In the genomic region with DNA sequence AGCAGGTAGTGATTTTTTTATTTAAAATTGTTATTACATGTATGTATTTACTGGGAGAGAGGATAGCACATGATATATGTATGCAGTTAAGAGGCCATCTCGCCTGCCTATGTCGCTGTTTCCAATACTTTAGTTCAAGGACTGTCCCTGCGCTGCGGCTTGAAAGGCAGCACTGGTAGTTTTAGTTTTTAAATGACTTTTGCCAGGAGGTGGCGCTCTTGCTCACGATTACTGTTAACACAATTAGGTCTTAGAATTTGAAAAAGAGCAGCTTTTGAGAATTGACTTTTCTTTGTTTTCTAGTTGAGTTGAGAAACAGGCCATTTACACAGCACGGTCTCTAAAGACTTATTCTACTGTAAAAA, we compare ENCODE assay signal across 8 mouse cellular contexts.
DNase-seq lines count a peak whose midpoint lies in the region; ATAC-seq and TF ChIP-seq lines count a peak whose summit lies in the region.

No protein-coding gene starts in this region.

- H3K4me3 ChIP-seq in embryonic facial prominence, embryonic 11.5 days (ENCODE audit: low read depth, low read length), result no peak overlapping the region
- H3K4me3 ChIP-seq in intestine, postnatal 0 days (ENCODE audit: low read depth, low read length), result peak overlapping the region; percentile 11; the same call in 1 of the 2 replicates
- H3K4me3 ChIP-seq in midbrain, embryonic 11.5 days (ENCODE audit: low read depth, low read length), result peak overlapping the region; percentile 11; the same call in 1 of the 2 replicates
- no peak overlapping the region for H3K4me3 ChIP-seq in spleen, adult 2 months (ENCODE audit: extremely low read depth, insufficient read depth, insufficient read length)

- intact Hi-C loops in left cerebral cortex, postnatal 36 days (cut with DNase I), result loop anchor here (2.0 to 5.0 kb wide), 2 partner anchors 241 to 285 kb away; a partner anchor contains a TSS

- H3K9ac ChIP-seq in embryonic facial prominence, embryonic 11.5 days (replicated peaks; ENCODE audit: low read length), result no peak overlapping the region
- H3K9ac ChIP-seq in intestine, postnatal 0 days (ENCODE audit: low read depth, low read length), result no peak overlapping the region
- peak overlapping the region; percentile 38; the same call in 1 of the 2 replicates for H3K9ac ChIP-seq in midbrain, embryonic 11.5 days (ENCODE audit: low read length)

- DNase-seq in urinary bladder, postnatal 14 days (ENCODE audit: low spot score), result peak; percentile 76
- DNase-seq in urinary bladder, adult 2 months (ENCODE audit: low spot score), result no peak
- DNase-seq in embryonic facial prominence, embryonic 11.5 days (ENCODE audit: low spot score), result peak; percentile 90
- peak; percentile 90 for DNase-seq in heart, adult 11 months
- peak; percentile 58 to 71 for DNase-seq in left cerebral cortex, postnatal 36 days (ENCODE audit: low spot score in 2 of 2)
- DNase-seq in midbrain, embryonic 11.5 days (ENCODE audit: low spot score, missing footprints), result peak; percentile 98
- DNase-seq in spleen, adult 2 months (ENCODE audit: low read depth in 1 of 2, low spot score in 2 of 2), result peak; percentile 46 to 67

- TF ChIP-seq POLR2A in spleen, adult 2 months (IDR thresholded peaks at IDR 0.05; ENCODE audit: low read depth, low read length), result no peak

- H3K4me1 ChIP-seq in embryonic facial prominence, embryonic 11.5 days (ENCODE audit: control insufficient read depth, insufficient read depth, low read length), result no peaks in the 10 kb centered on the region
- no peaks in the 10 kb centered on the region for H3K4me1 ChIP-seq in intestine, postnatal 0 days (replicated peaks; ENCODE audit: control insufficient read depth, insufficient read depth, low read length)
- H3K4me1 ChIP-seq in midbrain, embryonic 11.5 days (ENCODE audit: control insufficient read depth, insufficient read depth, low read length), result peaks cover 6% of the 10 kb centered on the region; the same call in 1 of the 2 replicates
- H3K4me1 ChIP-seq in spleen, adult 2 months (ENCODE audit: control insufficient read depth, insufficient read depth, insufficient read length), result no peaks in the 10 kb centered on the region

- peak; percentile 73 for TF ChIP-seq CTCF in intestine, postnatal 0 days (IDR thresholded peaks at IDR 0.05; ENCODE audit: low read depth)
- TF ChIP-seq CTCF in spleen, adult 2 months (IDR thresholded peaks at IDR 0.05; ENCODE audit: extremely low read depth, insufficient read depth, insufficient read length, insufficient replicate concordance), result peak; percentile 41; the same call in 1 of the 2 replicates

- no peaks in the 10 kb centered on the region for H3K9me3 ChIP-seq in embryonic facial prominence, embryonic 11.5 days (replicated peaks; ENCODE audit: control insufficient read depth, low read length)
- no peaks in the 10 kb centered on the region for H3K9me3 ChIP-seq in intestine, postnatal 0 days (ENCODE audit: control insufficient read depth)
- H3K9me3 ChIP-seq in midbrain, embryonic 11.5 days (ENCODE audit: control insufficient read depth, low read length), result no peaks in the 10 kb centered on the region

- no peaks in the 10 kb centered on the region for H3K36me3 ChIP-seq in embryonic facial prominence, embryonic 11.5 days (replicated peaks; ENCODE audit: control insufficient read depth, insufficient read depth, low read depth, low read length)
- H3K36me3 ChIP-seq in intestine, postnatal 0 days (ENCODE audit: control insufficient read depth, insufficient read depth), result no peaks in the 10 kb centered on the region
- H3K36me3 ChIP-seq in midbrain, embryonic 11.5 days (ENCODE audit: control insufficient read depth, insufficient read depth, low read length), result no peaks in the 10 kb centered on the region
- no peaks in the 10 kb centered on the region for H3K36me3 ChIP-seq in spleen, adult 2 months (ENCODE audit: control insufficient read depth, insufficient read depth, low read length)

- WGBS in embryonic facial prominence, embryonic 11.5 days, result 11% methylated on average over 7 of the region's 7 CpGs
- 8% methylated on average over 7 of the region's 7 CpGs for WGBS in intestine, postnatal 0 days
- whole genome bisulfite sequencing in midbrain, embryonic 11.5 days, result 10% methylated on average over 7 of the region's 7 CpGs
- 6% methylated on average over 7 of the region's 7 CpGs for WGBS in spleen, adult 2 months

- H3K27ac ChIP-seq in embryonic facial prominence, embryonic 11.5 days (replicated peaks; ENCODE audit: low read depth, low read length), result no peak overlapping the region
- no peak overlapping the region; the same call in 1 of the 2 replicates for H3K27ac ChIP-seq in intestine, postnatal 0 days (ENCODE audit: low read depth, low read length)
- H3K27ac ChIP-seq in midbrain, embryonic 11.5 days (ENCODE audit: low read depth, low read length), result no peak overlapping the region
- H3K27ac ChIP-seq in spleen, adult 2 months (ENCODE audit: insufficient read depth, low read length), result no peak overlapping the region

- no peaks in the 10 kb centered on the region for H3K27me3 ChIP-seq in embryonic facial prominence, embryonic 11.5 days (ENCODE audit: control insufficient read depth, insufficient read depth, low read length)
- no peaks in the 10 kb centered on the region for H3K27me3 ChIP-seq in intestine, postnatal 0 days (replicated peaks; ENCODE audit: control insufficient read depth, insufficient read depth, low read length)
- H3K27me3 ChIP-seq in midbrain, embryonic 11.5 days (ENCODE audit: control insufficient read depth, insufficient read depth, low read length), result peaks cover 2% of the 10 kb centered on the region; the same call in 1 of the 2 replicates
- no peaks in the 10 kb centered on the region for H3K27me3 ChIP-seq in spleen, adult 2 months (ENCODE audit: control insufficient read depth, insufficient read depth, low read length)

- no peak overlapping the region for H3K4me2 ChIP-seq in embryonic facial prominence, embryonic 11.5 days (ENCODE audit: low read depth, low read length)
- peak overlapping the region; percentile 48 for H3K4me2 ChIP-seq in intestine, postnatal 0 days (replicated peaks; ENCODE audit: low read depth)
- H3K4me2 ChIP-seq in midbrain, embryonic 11.5 days, result peak overlapping the region; percentile 40; the same call in 1 of the 2 replicates

- no peak for ATAC-seq in embryonic facial prominence, embryonic 11.5 days (replicated peaks; ENCODE audit: insufficient number of reproducible peaks, low FRiP score, low TSS enrichment, low read depth)
- no peak for ATAC-seq in intestine, postnatal 0 days
- ATAC-seq in midbrain, embryonic 11.5 days (ENCODE audit: low FRiP score), result peak; percentile 49; the same call in 1 of the 2 replicates

Comparison
In these comparisons a context has a peak if more than half of its experiments do, and no peak if none do; other contexts are left out.
1. H3K4me3 ChIP-seq: peak in intestine, postnatal 0 days (single experiment) and midbrain, embryonic 11.5 days (single experiment); none in embryonic facial prominence, embryonic 11.5 days (single experiment) and spleen, adult 2 months (single experiment).